Comparison of ENCODE assay signal across 16 mouse cellular contexts in the genomic region with DNA sequence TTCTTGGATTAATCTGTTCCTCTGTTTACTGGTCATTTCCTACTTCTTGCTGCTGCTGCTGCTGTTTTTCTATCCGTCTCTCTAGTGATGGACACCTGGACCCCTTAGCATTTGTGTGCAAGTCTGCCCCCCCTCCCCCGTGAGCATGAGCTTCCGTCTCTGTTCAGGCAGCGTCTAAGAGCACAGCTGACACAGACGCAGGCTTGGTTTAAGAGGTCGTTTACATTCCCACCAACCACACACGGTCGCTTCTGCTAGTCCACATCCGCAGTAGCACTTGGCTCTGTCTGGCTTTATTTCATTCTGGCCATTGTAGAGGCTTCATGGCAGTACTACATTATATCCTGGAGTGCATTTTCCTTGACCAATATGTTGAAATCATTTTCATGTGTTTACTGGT.
DNase-seq lines count a peak whose midpoint lies in the region; ATAC-seq and TF ChIP-seq lines count a peak whose summit lies in the region.
"Had no signal": no experiment of that assay in that cellular context is flagged by ENCODE, and none has a peak within 500 bp of the region (broad histone marks: within the 10 kb centered on the region; RNA-seq: fewer than 3 reads in every experiment).

No protein-coding gene starts in this region.

- H3K27ac ChIP-seq in forebrain, embryonic 14.5 days (ENCODE audit: low read depth, low read length) = 0 out of 2 replicates have a peak overlapping the region, but pooled peaks have one; percentile 9
- H3K27ac ChIP-seq in forebrain, embryonic 16.5 days (ENCODE audit: low read length) = no peak overlapping the region
- H3K27ac ChIP-seq in limb, embryonic 11.5 days (replicated peaks; ENCODE audit: low read depth, low read length) = no peak overlapping the region
- H3K27ac ChIP-seq in limb, embryonic 10.5 days = no peak overlapping the region
- no peak overlapping the region for H3K27ac ChIP-seq in cerebellum, adult 2 months (ENCODE audit: insufficient read depth, low read length)
- H3K27ac ChIP-seq: embryonic facial prominence, embryonic 13.5 days; forebrain, embryonic 15.5 days; liver, embryonic 13.5 days; midbrain, embryonic 10.5 days had no signal

- TF ChIP-seq POLR2A in cerebellum, adult 2 months (IDR thresholded peaks at IDR 0.05; ENCODE audit: borderline replicate concordance, insufficient read depth, low read length) = no peak

- no peaks in the 10 kb centered on the region for H3K9me3 ChIP-seq in forebrain, embryonic 14.5 days (replicated peaks; ENCODE audit: control insufficient read depth, low read length)
- no peaks in the 10 kb centered on the region for H3K9me3 ChIP-seq in forebrain, embryonic 16.5 days (ENCODE audit: control insufficient read depth, low read length)
- no peaks in the 10 kb centered on the region for H3K9me3 ChIP-seq in limb, embryonic 11.5 days (ENCODE audit: control insufficient read depth, low read length)
- H3K9me3 ChIP-seq in limb, embryonic 10.5 days (replicated peaks) = no peaks in the 10 kb centered on the region
- H3K9me3 ChIP-seq: embryonic facial prominence, embryonic 13.5 days; forebrain, embryonic 15.5 days; liver, embryonic 13.5 days; midbrain, embryonic 10.5 days had no signal

- H3K27me3 ChIP-seq in forebrain, embryonic 14.5 days (replicated peaks; ENCODE audit: control insufficient read depth, insufficient read depth, low read length) = no peaks in the 10 kb centered on the region
- no peaks in the 10 kb centered on the region for H3K27me3 ChIP-seq in forebrain, embryonic 16.5 days (replicated peaks; ENCODE audit: control insufficient read depth, insufficient read depth, low read length)
- H3K27me3 ChIP-seq in limb, embryonic 11.5 days (ENCODE audit: control insufficient read depth, insufficient read depth, low read length) = no peaks in the 10 kb centered on the region
- H3K27me3 ChIP-seq in limb, embryonic 10.5 days (ENCODE audit: low read depth, poor library complexity, severe bottlenecking) = no peaks in the 10 kb centered on the region
- no peaks in the 10 kb centered on the region for H3K27me3 ChIP-seq in cerebellum, adult 2 months (ENCODE audit: control insufficient read depth, insufficient read depth, low read length)
- H3K27me3 ChIP-seq: embryonic facial prominence, embryonic 13.5 days; forebrain, embryonic 15.5 days; liver, embryonic 13.5 days had no signal

- H3K36me3 ChIP-seq in forebrain, embryonic 14.5 days (ENCODE audit: control insufficient read depth, insufficient read depth, low read length) = no peaks in the 10 kb centered on the region
- no peaks in the 10 kb centered on the region for H3K36me3 ChIP-seq in forebrain, embryonic 16.5 days (ENCODE audit: control insufficient read depth, insufficient read depth)
- no peaks in the 10 kb centered on the region for H3K36me3 ChIP-seq in limb, embryonic 11.5 days (ENCODE audit: control insufficient read depth, insufficient read depth, low read length)
- no peaks in the 10 kb centered on the region for H3K36me3 ChIP-seq in limb, embryonic 10.5 days
- H3K36me3 ChIP-seq: embryonic facial prominence, embryonic 13.5 days; forebrain, embryonic 15.5 days; liver, embryonic 13.5 days; midbrain, embryonic 10.5 days had no signal

- no peak overlapping the region for H3K4me2 ChIP-seq in forebrain, embryonic 14.5 days (ENCODE audit: low read length)
- H3K4me2 ChIP-seq in forebrain, embryonic 16.5 days (ENCODE audit: low read length) = no peak overlapping the region
- H3K4me2 ChIP-seq in limb, embryonic 11.5 days (ENCODE audit: low read depth, severe bottlenecking) = no peak overlapping the region
- H3K4me2 ChIP-seq: embryonic facial prominence, embryonic 13.5 days; forebrain, embryonic 15.5 days; liver, embryonic 13.5 days had no signal

- WGBS in forebrain, embryonic 14.5 days = 42% methylated on average over 9 of the region's 9 CpGs
- 39% methylated on average over 9 of the region's 9 CpGs for WGBS in forebrain, embryonic 16.5 days
- WGBS in limb, embryonic 11.5 days = 13% methylated on average over 9 of the region's 9 CpGs
- 32% methylated on average over 9 of the region's 9 CpGs for WGBS in limb, embryonic 10.5 days
- WGBS in cerebellum, adult 2 months = 79% methylated on average over 9 of the region's 9 CpGs

- no peak overlapping the region for H3K4me3 ChIP-seq in forebrain, embryonic 14.5 days (ENCODE audit: low read depth, low read length)
- no peak overlapping the region for H3K4me3 ChIP-seq in forebrain, embryonic 16.5 days (replicated peaks; ENCODE audit: low read length)
- no peak overlapping the region for H3K4me3 ChIP-seq in limb, embryonic 11.5 days (ENCODE audit: low read depth, low read length)
- H3K4me3 ChIP-seq in limb, embryonic 10.5 days = no peak overlapping the region
- no peak overlapping the region for H3K4me3 ChIP-seq in cerebellum, adult 2 months (replicated peaks; ENCODE audit: insufficient read depth, low read depth, low read length)
- H3K4me3 ChIP-seq: embryonic facial prominence, embryonic 13.5 days; forebrain, embryonic 15.5 days; liver, embryonic 13.5 days; midbrain, embryonic 10.5 days had no signal

- peak; percentile 7 for DNase-seq in forebrain, embryonic 14.5 days (ENCODE audit: low spot score)
- DNase-seq in limb, embryonic 11.5 days (ENCODE audit: low spot score) = peak; percentile 34
- no peak for DNase-seq in limb, embryonic 10.5 days (ENCODE audit: low spot score)
- DNase-seq in cerebellum, adult 2 months = no peak
- DNase-seq: adrenal gland, postnatal 25 days; cerebellum, adult 11-12 months; gastrocnemius, postnatal 25 days; liver, embryonic 13.5 days; right cerebral cortex, adult 18-20 months had no signal

- no peak for TF ChIP-seq CTCF in cerebellum, adult 2 months (IDR thresholded peaks at IDR 0.05; ENCODE audit: borderline replicate concordance, insufficient read depth, low read depth, low read length)

- H3K9ac ChIP-seq in forebrain, embryonic 14.5 days (ENCODE audit: low read length) = no peak overlapping the region
- no peak overlapping the region for H3K9ac ChIP-seq in forebrain, embryonic 16.5 days (replicated peaks; ENCODE audit: low read depth, low read length)
- no peak overlapping the region for H3K9ac ChIP-seq in limb, embryonic 11.5 days (ENCODE audit: low read length)
- H3K9ac ChIP-seq: embryonic facial prominence, embryonic 13.5 days; forebrain, embryonic 15.5 days; liver, embryonic 13.5 days had no signal

- peaks cover 10% of the 10 kb centered on the region; the same call in 1 of the 2 replicates for H3K4me1 ChIP-seq in forebrain, embryonic 14.5 days (ENCODE audit: control insufficient read depth, insufficient read depth, low read length)
- H3K4me1 ChIP-seq in forebrain, embryonic 16.5 days (replicated peaks; ENCODE audit: control insufficient read depth, insufficient read depth, low read length) = peaks cover 15% of the 10 kb centered on the region
- H3K4me1 ChIP-seq in limb, embryonic 11.5 days (ENCODE audit: control insufficient read depth, insufficient read depth, low read length) = no peaks in the 10 kb centered on the region
- H3K4me1 ChIP-seq in limb, embryonic 10.5 days = peaks cover 11% of the 10 kb centered on the region
- H3K4me1 ChIP-seq in cerebellum, adult 2 months (ENCODE audit: control insufficient read depth, insufficient read depth, low read length) = no peaks in the 10 kb centered on the region
- H3K4me1 ChIP-seq: liver, embryonic 13.5 days had no signal

- ATAC-seq in forebrain, embryonic 14.5 days = no peak
- no peak for ATAC-seq in forebrain, embryonic 16.5 days
- ATAC-seq in limb, embryonic 11.5 days (ENCODE audit: insufficient number of reproducible peaks, low FRiP score, low TSS enrichment, low read depth) = no peak
- ATAC-seq in common myeloid progenitor, adult 5-6 weeks (replicated peaks; ENCODE audit: low read depth, poor library complexity, severe bottlenecking) = 0 out of 2 replicates have a peak, but pooled peaks have one; percentile 25
- ATAC-seq in megakaryocyte, adult 5-6 weeks (ENCODE audit: poor library complexity, severe bottlenecking) = peak; percentile 21; the same call in 1 of the 2 replicates
- ATAC-seq in cerebellum, adult (ENCODE audit: insufficient number of reproducible peaks, low FRiP score, low TSS enrichment) = no peak
- ATAC-seq: forebrain, embryonic 15.5 days had no signal

Comparison
In these comparisons a context has a peak if more than half of its experiments do, and no peak if none do; other contexts are left out.
1. DNase-seq: peak in forebrain, embryonic 14.5 days (single experiment) and limb, embryonic 11.5 days (single experiment); none in limb, embryonic 10.5 days (single experiment) and cerebellum, adult 2 months (0 of 2).
2. ATAC-seq: peak in common myeloid progenitor, adult 5-6 weeks (single experiment) and megakaryocyte, adult 5-6 weeks (single experiment); none in forebrain, embryonic 14.5 days (single experiment), forebrain, embryonic 16.5 days (single experiment), limb, embryonic 11.5 days (single experiment) and cerebellum, adult (single experiment).